Mouse (Mus musculus): ENCODE data around the gene 2900026A02Rik. TPM values are rescaled to one million over a fixed set of nuclear protein-coding genes. Genes with fewer than 3 reads are reported as not detected.

The 2900026A02Rik gene
- polyA plus RNA-seq, 1 experiment from 2014 or later, result 26.0 TPM

GRCm38 (mm10) chr5:113165481-113165880, 55.6 kb downstream of the 2900026A02Rik start:
- H3K27me3 ChIP-seq, result no peaks in the 10 kb centered on the region
- DNase-seq (ENCODE audit: low read depth, low spot score), result no peak
- no peak for TF ChIP-seq CTCF (IDR thresholded peaks at IDR 0.05)
- ATAC-seq, result no peak
- CTCF ChIA-PET, result interaction anchor here (9.1 kb wide), 1 partner anchor 66 kb away, joined by 83 read pairs; no protein-coding TSS in a partner anchor
- in situ Hi-C loops (cut with MboI; ENCODE audit: low pct_unique_long_range_greater_than_20kb), result loop anchor here (5.0 kb wide), 1 partner anchor 68 kb away; no protein-coding TSS in a partner anchor
- POLR2A ChIA-PET, result no interaction called here

- in situ Hi-C loops (cut with MboI; ENCODE audit: low pct_unique_long_range_greater_than_20kb), result loop anchor here (5.0 kb wide), 1 partner anchor 68 kb away; no protein-coding TSS in a partner anchor
- DNase-seq (ENCODE audit: low read depth, low spot score) (no peak), ATAC-seq (no peak)
- TF ChIP-seq CTCF (IDR thresholded peaks at IDR 0.05), result no peak
- POLR2A ChIA-PET, result no interaction called here
- no peaks in the 10 kb centered on the region for H3K27me3 ChIP-seq
- CTCF ChIA-PET, result interaction anchor here (9.1 kb wide), 1 partner anchor 65 kb away, joined by 83 read pairs; no protein-coding TSS in a partner anchor
Measured at GRCm38 (mm10) chr5:113164873-113165441, 56.1 kb downstream of the 2900026A02Rik start.

DNA sequence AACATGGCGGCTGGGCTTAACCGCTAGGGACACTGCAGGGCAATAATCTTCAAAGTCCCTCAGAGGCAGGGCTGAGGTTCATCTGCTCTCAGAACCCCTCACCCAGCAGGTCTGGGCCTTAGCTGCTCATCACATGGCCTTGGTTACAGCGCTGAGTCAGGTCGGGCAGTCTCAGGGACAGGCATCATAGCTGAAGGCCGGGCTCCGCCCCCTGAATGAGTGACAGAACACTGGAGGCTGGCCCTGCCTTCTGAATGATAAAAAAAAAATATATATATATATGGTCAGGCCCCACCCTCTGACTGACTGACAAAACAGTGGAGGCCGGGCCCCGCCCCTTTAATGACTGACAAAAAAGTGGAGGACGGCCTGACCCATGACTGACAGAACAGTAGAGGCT, 56.6 kb downstream of the 2900026A02Rik start:
- CTCF ChIA-PET, result interaction anchor here (9.1 kb wide), 1 partner anchor 65 kb away, joined by 83 read pairs; no protein-coding TSS in a partner anchor
- POLR2A ChIA-PET, result no interaction called here
- H3K27me3 ChIP-seq, result no peaks in the 10 kb centered on the region
- in situ Hi-C loops (cut with MboI; ENCODE audit: low pct_unique_long_range_greater_than_20kb), result no loop called here
- TF ChIP-seq CTCF (IDR thresholded peaks at IDR 0.05), result no peak
- DNase-seq (ENCODE audit: low read depth, low spot score), result no peak
- ATAC-seq, result no peak

DNA sequence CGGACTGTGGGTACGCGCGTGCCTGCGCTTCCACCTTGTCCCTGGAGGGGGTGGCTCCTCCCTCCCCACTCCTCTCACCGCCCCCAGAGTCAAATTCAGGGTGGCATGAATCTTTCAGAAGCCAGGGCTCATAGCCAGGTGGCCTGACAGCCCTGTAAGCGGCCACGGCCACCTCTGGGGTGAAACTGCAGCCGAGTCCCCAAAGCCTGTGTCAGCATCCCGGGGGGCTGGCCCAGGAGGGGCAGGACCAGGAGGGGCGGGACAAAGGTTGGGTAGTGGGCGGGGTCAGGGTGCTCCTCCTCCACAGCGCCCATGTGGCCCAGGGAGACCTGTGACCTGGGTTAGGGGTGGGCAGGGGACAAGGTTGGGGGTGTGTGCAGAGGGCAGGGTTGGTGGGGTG, 57.9 kb downstream of the 2900026A02Rik start:
- TF ChIP-seq CTCF (IDR thresholded peaks at IDR 0.05), result no peak
- no peak for DNase-seq (ENCODE audit: low read depth, low spot score)
- ATAC-seq, result no peak
- CTCF ChIA-PET, result interaction anchor here (1.2 to 13.0 kb wide), 2 partner anchors 17 to 64 kb away, joined by 3 to 142 read pairs; no protein-coding TSS in a partner anchor
- in situ Hi-C loops (cut with MboI; ENCODE audit: low pct_unique_long_range_greater_than_20kb), result no loop called here
- POLR2A ChIA-PET, result no interaction called here
- H3K27me3 ChIP-seq, result no peaks in the 10 kb centered on the region

DNA sequence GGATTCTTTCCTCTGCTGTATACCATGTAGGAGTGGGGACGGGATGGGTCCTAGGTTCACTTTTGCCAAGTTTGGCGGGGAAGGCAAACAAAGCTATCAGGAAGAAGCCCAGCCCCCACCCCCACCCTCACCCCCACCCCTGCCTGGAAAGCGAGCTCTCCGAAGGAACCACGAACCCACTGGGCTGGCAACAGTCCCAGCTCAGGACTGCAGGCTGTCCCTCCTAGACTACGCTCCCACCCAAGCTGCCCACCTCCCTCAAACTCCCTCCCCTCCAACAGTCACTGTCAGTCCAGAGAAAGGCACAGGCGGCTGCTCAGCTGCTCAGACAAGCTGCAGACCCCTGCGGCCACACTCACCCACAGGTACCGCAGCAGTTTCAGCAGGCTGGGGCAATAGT, 58.3 kb downstream of the 2900026A02Rik start:
- no peaks in the 10 kb centered on the region for H3K27me3 ChIP-seq
- POLR2A ChIA-PET, result interaction anchor here (0.9 kb wide), 1 partner anchor 45 kb away, joined by 3 read pairs; no protein-coding TSS in a partner anchor
- CTCF ChIA-PET, result interaction anchor here (0.9 to 13.0 kb wide), 5 partner anchors 8 to 64 kb away, joined by 3 to 142 read pairs (median 3); no protein-coding TSS in a partner anchor
- ATAC-seq (no peak), DNase-seq (ENCODE audit: low read depth, low spot score) (no peak)
- in situ Hi-C loops (cut with MboI; ENCODE audit: low pct_unique_long_range_greater_than_20kb), result no loop called here
- no peak for TF ChIP-seq CTCF (IDR thresholded peaks at IDR 0.05)

DNA sequence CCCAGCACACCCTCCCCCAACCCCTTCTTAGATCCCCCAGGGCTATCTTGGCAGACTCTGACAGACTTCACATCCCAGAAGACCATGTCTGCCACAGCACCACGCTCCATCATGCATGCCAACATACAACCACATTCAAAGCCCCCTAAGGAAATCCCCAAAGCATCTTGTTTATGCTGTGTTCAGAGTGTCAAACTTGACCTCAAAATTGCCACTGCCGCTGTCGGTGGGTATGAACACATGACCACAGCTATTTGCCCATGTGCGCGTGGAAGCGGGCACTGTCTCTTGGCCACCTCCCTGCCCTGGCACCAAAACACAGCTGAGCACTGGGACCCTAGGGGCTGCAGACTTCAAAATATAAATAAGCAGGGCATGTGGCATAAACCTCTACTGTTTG, 59.5 kb downstream of the 2900026A02Rik start:
- ATAC-seq (no peak), DNase-seq (ENCODE audit: low read depth, low spot score) (no peak)
- in situ Hi-C loops (cut with MboI; ENCODE audit: low pct_unique_long_range_greater_than_20kb), result no loop called here
- POLR2A ChIA-PET, result no interaction called here
- CTCF ChIA-PET, result interaction anchor here (0.9 to 13.0 kb wide), 6 partner anchors 8 to 65 kb away, joined by 3 to 142 read pairs (median 3); partner anchors contain the start of gene Tmem211
- H3K27me3 ChIP-seq, result no peaks in the 10 kb centered on the region
- no peak for TF ChIP-seq CTCF (IDR thresholded peaks at IDR 0.05)

- POLR2A ChIA-PET, result no interaction called here
- DNase-seq (ENCODE audit: low read depth, low spot score) (no peak), ATAC-seq (no peak)
- in situ Hi-C loops (cut with MboI; ENCODE audit: low pct_unique_long_range_greater_than_20kb), result no loop called here
- CTCF ChIA-PET, result interaction anchor here (0.9 to 13.0 kb wide), 5 partner anchors 9 to 66 kb away, joined by 3 to 142 read pairs (median 5); partner anchors contain the start of gene Tmem211
- TF ChIP-seq CTCF (IDR thresholded peaks at IDR 0.05), result no peak
- H3K27me3 ChIP-seq, result no peaks in the 10 kb centered on the region
Measured at GRCm38 (mm10) chr5:113160320-113160719, 60.7 kb downstream of the 2900026A02Rik start.

GRCm38 (mm10) chr5:113158759-113159355, 62.2 kb downstream of the 2900026A02Rik start:
- ChIA-PET POLR2A (interaction anchor here (0.6 kb wide), 1 partner anchor 19 kb away, joined by 3 read pairs; no protein-coding TSS in a partner anchor), CTCF (interaction anchor here (1.1 to 13.0 kb wide), 5 partner anchors 11 to 68 kb away, joined by 3 to 142 read pairs (median 9); partner anchors contain the start of gene Tmem211)
- DNase-seq (ENCODE audit: low read depth, low spot score) (no peak), ATAC-seq (no peak)
- TF ChIP-seq CTCF (IDR thresholded peaks at IDR 0.05), result no peak
- in situ Hi-C loops (cut with MboI; ENCODE audit: low pct_unique_long_range_greater_than_20kb), result no loop called here
- no peaks in the 10 kb centered on the region for H3K27me3 ChIP-seq

- no peak for DNase-seq (ENCODE audit: low read depth, low spot score)
- ChIA-PET POLR2A (interaction anchor here (0.7 kb wide), 1 partner anchor 14 kb away, joined by 3 read pairs; no protein-coding TSS in a partner anchor), CTCF (interaction anchor here (2.7 to 13.0 kb wide), 3 partner anchors 12 to 69 kb away, joined by 9 to 142 read pairs (median 71); partner anchors contain the start of gene Tmem211)
- no peaks in the 10 kb centered on the region for H3K27me3 ChIP-seq
- in situ Hi-C loops (cut with MboI; ENCODE audit: low pct_unique_long_range_greater_than_20kb), result no loop called here
- no peak for ATAC-seq
- TF ChIP-seq CTCF (IDR thresholded peaks at IDR 0.05), result no peak
Measured at GRCm38 (mm10) chr5:113157588-113157987, 63.4 kb downstream of the 2900026A02Rik start.

GRCm38 (mm10) chr5:113157006-113157405, 64.0 kb downstream of the 2900026A02Rik start:
- CTCF ChIA-PET, result interaction anchor here (2.7 to 13.0 kb wide), 3 partner anchors 13 to 69 kb away, joined by 9 to 142 read pairs (median 71); partner anchors contain the start of gene Tmem211
- POLR2A ChIA-PET, result no interaction called here
- no peak for TF ChIP-seq CTCF (IDR thresholded peaks at IDR 0.05)
- no peaks in the 10 kb centered on the region for H3K27me3 ChIP-seq
- ATAC-seq (peak; percentile 82), DNase-seq (ENCODE audit: low read depth, low spot score) (no peak)
- in situ Hi-C loops (cut with MboI; ENCODE audit: low pct_unique_long_range_greater_than_20kb), result no loop called here

Data from Patski (cell line).